Mouse (Mus musculus): ENCODE measurements around the gene Krt19. TPM values are rescaled to one million over a fixed set of nuclear protein-coding genes. Genes with fewer than 3 reads are reported as not detected.

The Krt19 gene
- 788 and 849 TPM in 2 replicates for polyA plus RNA-seq (2015; fragmentation: Nextera tagmentation; extraction: Ambion mirVana)

GRCm38 (mm10) chr11:100148615-100149330 is at the start of gene Krt19:
TSS of gene Krt19 (minus strand) at chr11:100148665.

GRCm38 (mm10) chr11:100192992-100193391 is 44.5 kb upstream of the Krt19 start, which contains the start of gene Krt9:
TSS of gene Krt9 (minus strand) at chr11:100193246.

DNA sequence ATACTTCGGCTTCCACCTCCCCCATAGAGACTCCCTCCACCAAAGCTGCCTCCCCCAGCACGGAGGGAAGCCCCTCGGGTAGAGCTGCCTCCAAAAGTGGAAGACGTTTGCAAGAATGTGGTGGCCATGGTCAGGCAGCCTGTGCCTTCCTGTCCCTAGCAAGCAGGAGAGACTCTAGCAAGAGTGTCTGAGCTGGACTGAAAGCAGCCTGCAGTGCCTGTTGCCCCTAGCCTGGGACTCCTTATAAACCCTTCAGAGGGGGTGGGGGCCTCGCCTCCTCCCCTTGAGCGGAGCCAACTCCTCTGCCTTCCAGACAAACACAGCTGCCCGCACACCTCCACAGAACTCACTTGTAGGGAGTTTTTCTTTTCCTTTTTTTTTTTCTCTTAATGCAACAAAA is 12.7 kb downstream of the Krt19 start, which contains the start of gene Krt15:
Krt15 (minus strand) TSS at position 198 of the 400 bp plus-strand sequence.

DNA sequence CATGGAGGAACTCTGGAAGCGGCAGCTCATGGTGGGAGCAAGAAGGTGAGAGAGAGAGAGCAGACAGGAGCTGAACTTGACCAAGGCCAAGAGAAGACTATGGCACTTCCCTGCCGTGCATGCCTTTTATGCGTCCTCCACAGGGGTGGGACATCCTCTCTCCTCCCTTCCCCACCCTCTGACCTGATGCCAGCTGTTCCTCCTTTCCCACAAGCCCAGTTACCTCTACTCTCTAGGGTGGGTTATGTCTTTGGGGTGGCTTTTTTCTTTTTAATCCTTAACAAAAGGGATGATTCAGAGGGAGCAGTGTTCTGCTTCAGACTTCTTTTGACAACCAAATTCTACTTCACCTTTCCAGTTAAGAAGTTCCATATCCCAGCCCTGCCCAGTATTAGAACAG is 27.0 kb downstream of the Krt19 start, which contains the start of gene Krt13:
Krt13 (minus strand) TSS at position 101 of the 400 bp plus-strand sequence.

DNA sequence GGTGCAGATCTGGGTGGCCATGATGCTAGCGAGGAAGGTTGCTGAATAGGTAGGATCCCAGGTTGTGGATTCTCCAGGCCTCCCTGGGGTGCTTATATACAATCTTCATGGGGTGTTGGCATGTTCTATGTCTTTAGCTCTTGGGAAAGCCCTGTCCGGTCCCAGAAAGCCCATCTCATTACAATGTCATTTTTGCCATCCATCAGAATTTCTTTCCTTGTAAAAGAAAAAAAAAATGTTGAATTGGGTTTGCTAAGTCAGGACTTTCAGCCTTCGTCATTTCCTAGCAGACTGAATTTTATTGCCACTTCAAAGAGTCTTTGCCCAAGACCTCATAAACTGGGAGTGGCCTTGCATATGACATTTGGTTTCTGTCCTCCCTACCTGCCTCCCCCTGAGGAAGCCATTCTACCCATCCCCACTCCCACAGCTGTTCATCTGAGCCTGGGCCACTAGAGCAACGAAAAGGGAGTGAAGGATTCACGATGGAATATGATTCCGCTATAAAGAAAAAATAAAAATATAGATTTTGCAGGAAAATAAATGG is 42.8 kb downstream of the Krt19 start, which contains the start of gene Krt36:
Krt36 (minus strand) TSS at position 51 of the 547 bp plus-strand sequence.

GRCm38 (mm10) chr11:100096141-100096540 is 52.3 kb downstream of the Krt19 start, which contains the start of gene Krt35:
TSS of gene Krt35 (minus strand) at chr11:100096241.

Other genes starting within 250 kb of the Krt19 start
- not detected in 2 replicates for gene Krtap31-1, start 240.7 kb downstream of the Krt19 start, polyA plus RNA-seq (2015; fragmentation: Nextera tagmentation; extraction: Ambion mirVana)
- not detected in 2 replicates for gene Gm11565, start 233.9 kb downstream of the Krt19 start, polyA plus RNA-seq (2015; fragmentation: Nextera tagmentation; extraction: Ambion mirVana)
- not detected in 2 replicates for gene Krtap31-2, start 212.4 kb downstream of the Krt19 start, polyA plus RNA-seq (2015; fragmentation: Nextera tagmentation; extraction: Ambion mirVana)
- gene Krtap9-5, start 200.2 kb downstream of the Krt19 start, polyA plus RNA-seq (2015; fragmentation: Nextera tagmentation; extraction: Ambion mirVana) = not detected in 2 replicates
- gene Krtap29-1, start 169.6 kb downstream of the Krt19 start, polyA plus RNA-seq (2015; fragmentation: Nextera tagmentation; extraction: Ambion mirVana) = not detected in 2 replicates
- gene Krtap16-1, start 162.1 kb downstream of the Krt19 start, polyA plus RNA-seq (2015; fragmentation: Nextera tagmentation; extraction: Ambion mirVana) = not detected in 2 replicates
- gene Krtap17-1, start 154.7 kb downstream of the Krt19 start, polyA plus RNA-seq (2015; fragmentation: Nextera tagmentation; extraction: Ambion mirVana) = not detected in 2 replicates
- gene Krt33a, start 132.5 kb downstream of the Krt19 start, polyA plus RNA-seq (2015; fragmentation: Nextera tagmentation; extraction: Ambion mirVana) = 0.12 TPM in 1 of 2 replicates, not detected in the other
- gene Krt33b, start 118.8 kb downstream of the Krt19 start, polyA plus RNA-seq (2015; fragmentation: Nextera tagmentation; extraction: Ambion mirVana) = 0.07 TPM in 1 of 2 replicates, not detected in the other
- not detected in 2 replicates for gene Krt34, start 107.1 kb downstream of the Krt19 start, polyA plus RNA-seq (2015; fragmentation: Nextera tagmentation; extraction: Ambion mirVana)
- not detected in 2 replicates for gene Krt31, start 98.1 kb downstream of the Krt19 start, polyA plus RNA-seq (2015; fragmentation: Nextera tagmentation; extraction: Ambion mirVana)
- gene Krt32, start 60.4 kb downstream of the Krt19 start, polyA plus RNA-seq (2015; fragmentation: Nextera tagmentation; extraction: Ambion mirVana) = not detected in 2 replicates
- gene Krt35, start 52.4 kb downstream of the Krt19 start, polyA plus RNA-seq (2015; fragmentation: Nextera tagmentation; extraction: Ambion mirVana) = not detected in 2 replicates
- gene Krt36, start 43.0 kb downstream of the Krt19 start, polyA plus RNA-seq (2015; fragmentation: Nextera tagmentation; extraction: Ambion mirVana) = 0.10 and 0.16 TPM in 2 replicates
- 1.4 and 1.9 TPM in 2 replicates for gene Krt13, start 27.1 kb downstream of the Krt19 start, polyA plus RNA-seq (2015; fragmentation: Nextera tagmentation; extraction: Ambion mirVana)
- 795 and 814 TPM in 2 replicates for gene Krt15, start 12.7 kb downstream of the Krt19 start, polyA plus RNA-seq (2015; fragmentation: Nextera tagmentation; extraction: Ambion mirVana)
- not detected in 2 replicates for gene Krt9, start 44.6 kb upstream of the Krt19 start, polyA plus RNA-seq (2015; fragmentation: Nextera tagmentation; extraction: Ambion mirVana)
- gene Krt14, start 58.9 kb upstream of the Krt19 start, polyA plus RNA-seq (2015; fragmentation: Nextera tagmentation; extraction: Ambion mirVana) = 230 and 251 TPM in 2 replicates
- not detected in 2 replicates for gene Krt16, start 100.2 kb upstream of the Krt19 start, polyA plus RNA-seq (2015; fragmentation: Nextera tagmentation; extraction: Ambion mirVana)
- 4.6 and 5.2 TPM in 2 replicates for gene Krt17, start 112.4 kb upstream of the Krt19 start, polyA plus RNA-seq (2015; fragmentation: Nextera tagmentation; extraction: Ambion mirVana)
- not detected in 2 replicates for gene Krt42, start 121.2 kb upstream of the Krt19 start, polyA plus RNA-seq (2015; fragmentation: Nextera tagmentation; extraction: Ambion mirVana)
- gene Eif1, start 171.2 kb upstream of the Krt19 start, polyA plus RNA-seq (2015; fragmentation: Nextera tagmentation; extraction: Ambion mirVana) = 1,889 and 2,012 TPM in 2 replicates
- not detected in 2 replicates for gene Gast, start 185.7 kb upstream of the Krt19 start, polyA plus RNA-seq (2015; fragmentation: Nextera tagmentation; extraction: Ambion mirVana)
- gene Hap1, start 207.5 kb upstream of the Krt19 start, polyA plus RNA-seq (2015; fragmentation: Nextera tagmentation; extraction: Ambion mirVana) = 1.4 and 2.0 TPM in 2 replicates
- gene Jup, start 249.1 kb upstream of the Krt19 start, polyA plus RNA-seq (2015; fragmentation: Nextera tagmentation; extraction: Ambion mirVana) = 114 and 129 TPM in 2 replicates